Mouse (Mus musculus) T-helper 17 cell (primary cell): ENCODE measurements around the gene Rab23.
"Not testable (repeated sequence)": the region's sequence is repeated elsewhere in the genome, so short reads cannot be mapped to it uniquely, and the experiment has no call there.

Source experiments
- in situ Hi-C, 2 experiments: fragments of 300-600 bp; cut with MboI, MseI; formaldehyde crosslinking; loops; 1 replicate in 1 of 2; 2 replicates in 1 of 2; pipeline ENCODE4 v1.15.1; 2025; ENCODE audit warnings: high pct_unique_total_duplicates in 2 of 2

Gene Rab23

GRCm38 (mm10) chr1:33725086-33725485 is 5.4 kb downstream of the Rab23 start:
- in situ Hi-C loops, result no loop called here

DNA sequence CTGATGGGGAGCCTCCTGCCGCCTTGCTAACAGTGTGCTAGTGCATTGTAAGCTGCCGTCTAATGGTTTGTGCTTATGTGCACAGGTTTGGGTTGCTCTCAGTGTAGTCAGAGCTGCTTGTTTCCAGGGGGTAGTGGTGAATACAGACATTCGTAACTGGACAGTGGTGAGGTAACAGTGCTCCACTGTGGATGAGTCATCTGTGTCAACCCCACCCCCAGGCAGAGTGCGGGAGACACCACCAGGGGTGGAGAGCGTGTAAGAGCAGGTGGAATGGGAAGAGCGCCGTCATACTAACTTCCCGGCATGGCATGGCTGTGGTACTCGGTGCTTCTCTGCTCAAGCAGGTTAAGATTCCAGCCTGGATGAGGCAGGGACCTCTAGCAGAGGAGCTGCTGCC is 13.4 kb downstream of the Rab23 start:
- in situ Hi-C loops, result loop anchor here (5.0 kb wide), 1 partner anchor 51 kb away; no protein-coding TSS in a partner anchor

DNA sequence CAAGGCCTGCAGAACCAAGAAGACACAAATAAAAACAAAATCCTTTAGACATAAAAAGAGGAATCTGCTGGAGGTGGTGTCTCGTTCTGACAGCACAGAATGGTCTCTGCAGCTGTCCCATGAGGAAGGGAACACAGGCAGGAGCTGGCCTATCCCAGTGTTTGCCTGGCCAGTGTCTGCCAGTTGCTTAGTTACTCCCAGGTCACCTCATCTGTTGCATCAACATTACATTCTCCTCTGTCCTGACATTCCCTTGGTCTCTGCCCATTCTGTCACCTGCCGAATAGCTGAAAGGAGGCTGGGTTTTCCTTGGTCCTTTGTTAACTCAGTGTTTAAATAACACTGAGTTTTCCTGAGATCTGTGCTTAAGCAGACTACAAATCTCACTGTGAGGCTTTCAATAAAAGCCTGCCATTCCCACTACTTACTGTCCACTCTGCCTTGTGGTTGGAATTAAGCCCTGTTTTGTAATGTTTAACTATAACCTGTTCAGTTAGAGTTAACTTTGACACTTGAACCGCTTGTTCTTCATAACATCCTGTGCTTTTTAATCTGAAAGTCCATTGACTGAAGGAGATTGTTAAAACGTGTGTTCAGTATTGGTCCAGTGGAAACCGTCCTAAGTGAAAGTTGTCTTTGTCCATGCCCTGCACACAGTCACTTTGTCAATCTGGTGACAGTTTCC is 14.5 kb downstream of the Rab23 start:
- in situ Hi-C loops, result loop anchor here (5.0 kb wide), 1 partner anchor 52 kb away; no protein-coding TSS in a partner anchor

DNA sequence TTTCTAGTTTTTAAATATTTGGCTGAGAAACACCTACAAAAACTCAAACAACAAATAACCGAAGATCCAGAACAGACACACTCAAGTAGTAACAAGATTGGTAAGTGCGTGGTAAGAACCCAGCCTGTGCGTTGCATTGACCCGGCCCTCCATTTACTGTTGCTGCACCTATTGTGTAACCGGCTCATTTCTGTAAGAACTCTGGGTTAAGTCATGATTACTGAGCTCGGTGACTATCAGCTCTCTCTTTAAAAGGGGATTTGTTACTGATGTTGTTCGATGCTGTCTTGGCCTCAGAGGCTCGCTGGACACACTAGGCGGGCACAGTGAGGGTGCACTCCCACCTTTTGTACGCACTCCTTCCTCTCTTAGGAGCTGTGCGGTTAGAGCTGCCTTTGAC is 18.6 kb downstream of the Rab23 start:
- in situ Hi-C loops, result no loop called here

GRCm38 (mm10) chr1:33738681-33739278 is 19.1 kb downstream of the Rab23 start:
- in situ Hi-C loops, result no loop called here

DNA sequence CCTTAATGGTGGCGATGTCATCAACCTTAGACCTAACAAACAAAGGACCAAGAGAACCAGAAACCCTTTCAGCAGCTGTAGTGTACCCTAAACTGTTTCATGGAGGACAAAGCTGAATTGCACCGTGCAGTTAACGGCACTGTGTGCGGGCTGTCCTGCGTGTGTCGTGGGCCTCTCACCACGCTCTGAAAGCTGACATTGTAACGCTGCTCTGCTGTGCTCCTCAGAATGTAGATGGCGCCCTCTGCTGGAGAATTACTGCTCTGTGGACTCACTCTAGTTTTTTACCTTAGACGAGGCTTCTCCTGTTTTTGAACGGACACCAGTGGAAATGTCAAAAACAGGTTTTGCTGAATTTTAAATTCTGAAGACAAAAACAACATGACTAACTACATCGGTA is 19.6 kb downstream of the Rab23 start:
- in situ Hi-C loops, result no loop called here

- in situ Hi-C loops, result no loop called here
Measured at GRCm38 (mm10) chr1:33742903-33743302, 23.2 kb downstream of the Rab23 start.

GRCm38 (mm10) chr1:33744815-33745214 is 25.1 kb downstream of the Rab23 start:
- in situ Hi-C loops, result not testable (repeated sequence)

DNA sequence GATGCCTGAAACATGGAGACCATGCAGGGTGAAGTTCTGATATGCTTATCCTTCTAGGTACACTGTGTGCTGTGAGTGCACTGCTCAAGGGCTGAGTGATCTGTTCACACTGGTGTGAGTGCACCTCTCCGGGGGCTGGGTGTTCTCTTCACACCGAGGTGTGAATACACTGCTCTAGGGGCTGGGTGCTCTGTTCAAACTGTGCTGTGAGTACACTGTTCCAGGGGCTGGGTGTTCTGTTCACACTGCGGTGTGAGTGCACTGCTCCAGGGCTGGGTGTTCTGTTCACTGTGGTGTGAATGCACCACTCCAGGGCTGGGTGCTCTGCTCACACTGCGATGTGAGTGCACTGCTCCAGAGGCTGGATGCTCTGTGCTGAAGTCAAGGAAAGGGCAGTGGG is 26.2 kb downstream of the Rab23 start:
- in situ Hi-C loops, result no loop called here

- in situ Hi-C loops, result no loop called here
Measured at GRCm38 (mm10) chr1:33749109-33749508, 29.4 kb downstream of the Rab23 start.

GRCm38 (mm10) chr1:33749709-33750108 is 30.0 kb downstream of the Rab23 start:
- in situ Hi-C loops, result not testable (repeated sequence)

- in situ Hi-C loops, result no loop called here
Measured at GRCm38 (mm10) chr1:33751283-33751682, 31.6 kb downstream of the Rab23 start.

DNA sequence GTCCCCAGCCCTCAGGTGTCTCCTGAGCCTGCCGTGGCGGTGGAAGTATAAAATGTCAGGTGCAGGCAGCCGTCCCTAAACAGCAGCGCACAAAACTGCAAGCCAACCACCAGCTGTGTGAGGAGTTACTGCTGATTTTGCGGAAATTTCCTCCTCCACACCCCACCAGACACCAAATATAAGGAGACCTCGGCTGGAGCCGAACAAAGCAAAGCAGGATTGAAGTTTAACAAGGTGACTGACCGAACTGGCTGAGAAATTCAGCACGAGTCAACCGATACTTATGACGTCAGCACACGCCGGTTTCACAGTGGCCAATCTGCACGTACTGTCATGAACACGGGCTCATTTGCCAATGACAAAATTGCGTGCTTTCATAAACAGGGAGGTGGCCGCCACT is 34.4 kb downstream of the Rab23 start:
- in situ Hi-C loops, result no loop called here

DNA sequence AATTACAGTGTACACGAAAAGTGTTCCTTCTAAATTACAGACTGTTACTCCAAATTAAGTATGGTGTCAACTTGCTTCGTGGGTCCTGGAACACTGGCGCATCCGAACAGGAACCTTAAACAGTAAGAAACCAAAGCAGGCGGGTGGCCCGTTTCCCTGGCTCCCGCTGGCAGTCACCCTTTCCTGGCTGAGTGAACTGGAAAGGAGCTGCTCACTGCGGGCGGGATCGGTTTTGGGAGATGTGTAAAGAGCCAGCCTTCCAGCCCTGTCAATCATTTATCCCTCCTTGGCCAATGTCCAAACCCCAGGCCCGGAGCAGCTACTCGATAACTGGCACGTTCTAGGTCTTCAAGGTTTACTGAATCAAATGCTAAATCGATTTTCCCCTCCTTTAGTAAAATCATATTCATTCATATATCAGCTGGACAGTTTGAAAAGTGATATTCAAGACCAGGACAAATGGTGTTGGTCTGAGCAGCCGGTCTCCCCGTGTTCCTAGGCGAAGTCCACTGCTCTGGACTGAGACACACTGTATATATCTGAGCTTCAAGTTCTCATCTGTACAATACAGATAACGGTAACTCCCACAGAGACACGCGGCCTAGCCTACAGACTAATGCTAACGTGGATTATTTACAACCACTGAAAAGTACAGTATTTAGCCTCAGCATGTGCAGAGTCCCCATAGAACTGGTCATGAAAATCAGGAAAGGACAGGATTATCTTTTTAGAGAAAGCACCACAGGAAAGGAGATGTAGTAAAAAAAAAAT is 35.5 kb downstream of the Rab23 start:
- in situ Hi-C loops, result no loop called here

DNA sequence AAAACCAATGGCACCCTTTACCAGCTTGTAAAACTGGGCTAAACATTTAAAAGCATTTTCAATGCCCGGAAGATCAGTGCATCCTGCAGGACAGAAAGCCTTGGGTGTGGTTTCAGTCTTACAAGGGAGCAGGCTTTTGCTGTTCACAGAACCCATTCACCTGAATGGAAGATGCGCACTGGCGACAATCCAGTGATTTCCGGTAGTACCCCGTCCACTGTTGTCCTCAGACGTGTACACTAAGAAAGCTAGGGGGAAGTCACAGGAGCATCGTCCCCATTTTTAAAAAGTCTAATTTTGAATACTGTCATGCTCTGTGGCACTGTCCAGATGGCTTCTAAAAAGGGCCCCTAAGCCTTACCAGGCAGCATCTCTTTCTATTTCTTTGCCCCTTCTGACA is 36.1 kb downstream of the Rab23 start:
- in situ Hi-C loops, result no loop called here

DNA sequence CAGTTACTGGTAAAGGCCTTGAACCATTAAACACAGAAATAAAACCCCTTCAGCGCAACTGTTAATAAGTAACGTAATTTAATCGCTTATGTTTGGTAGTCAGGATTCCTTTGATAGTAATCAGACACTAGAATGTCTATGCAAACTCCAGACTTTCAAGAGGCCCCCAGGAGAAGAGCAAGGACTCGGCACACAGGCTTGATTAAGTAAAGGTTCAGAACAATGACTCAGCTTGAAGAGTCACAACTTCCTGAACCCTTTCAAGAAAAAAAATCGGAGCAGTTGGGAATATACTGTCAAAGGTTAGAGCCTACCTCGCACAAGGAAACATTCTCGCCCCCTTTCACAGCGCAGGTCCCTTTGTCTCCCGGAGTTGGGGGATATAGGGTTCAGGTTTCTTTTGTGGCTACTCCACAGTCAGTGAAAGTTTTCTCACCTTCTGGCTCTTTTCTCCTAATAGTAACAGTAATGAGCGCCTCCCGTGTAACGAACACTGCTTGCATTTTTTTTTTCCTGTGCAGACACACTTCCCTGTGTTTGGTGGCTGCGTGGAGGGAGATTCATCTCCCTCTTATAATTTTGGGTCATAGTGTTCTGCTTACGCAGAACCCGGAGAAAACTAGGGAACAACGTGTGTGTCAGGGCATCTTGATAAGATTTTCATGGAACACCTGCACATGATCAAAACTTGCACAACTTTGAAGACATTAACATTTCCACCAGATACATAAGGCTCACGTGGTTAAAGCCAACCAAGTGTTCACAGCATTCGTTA is 36.8 kb downstream of the Rab23 start:
- in situ Hi-C loops, result no loop called here

DNA sequence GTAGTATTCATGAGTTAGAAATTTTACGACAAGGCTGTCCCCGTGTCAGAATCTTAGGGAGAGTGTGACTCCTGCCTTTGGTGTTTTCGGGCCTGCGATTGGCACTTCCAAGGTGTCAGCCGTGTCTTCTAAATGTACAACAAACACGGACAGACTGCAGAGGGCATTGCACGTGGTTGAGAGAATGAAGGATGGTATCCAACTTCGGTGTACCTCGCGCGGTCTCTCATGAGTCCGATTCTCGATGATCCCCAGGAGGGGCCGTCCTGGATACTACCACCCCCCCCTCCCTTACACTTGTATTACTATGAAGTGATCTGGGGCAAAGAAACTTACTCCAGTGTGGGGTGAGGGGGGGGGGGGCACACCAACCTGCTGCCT is 37.3 kb downstream of the Rab23 start:
- in situ Hi-C loops, result no loop called here

GRCm38 (mm10) chr1:33757491-33758041 is 37.9 kb downstream of the Rab23 start, which contains the start of gene Bag2:
Gene Bag2 (minus strand): TSS chr1:33757795.
- in situ Hi-C loops, result no loop called here

GRCm38 (mm10) chr1:33758488-33758887 is 38.8 kb downstream of the Rab23 start:
- in situ Hi-C loops, result no loop called here

GRCm38 (mm10) chr1:33763826-33764225 is 44.1 kb downstream of the Rab23 start:
- in situ Hi-C loops, result no loop called here

DNA sequence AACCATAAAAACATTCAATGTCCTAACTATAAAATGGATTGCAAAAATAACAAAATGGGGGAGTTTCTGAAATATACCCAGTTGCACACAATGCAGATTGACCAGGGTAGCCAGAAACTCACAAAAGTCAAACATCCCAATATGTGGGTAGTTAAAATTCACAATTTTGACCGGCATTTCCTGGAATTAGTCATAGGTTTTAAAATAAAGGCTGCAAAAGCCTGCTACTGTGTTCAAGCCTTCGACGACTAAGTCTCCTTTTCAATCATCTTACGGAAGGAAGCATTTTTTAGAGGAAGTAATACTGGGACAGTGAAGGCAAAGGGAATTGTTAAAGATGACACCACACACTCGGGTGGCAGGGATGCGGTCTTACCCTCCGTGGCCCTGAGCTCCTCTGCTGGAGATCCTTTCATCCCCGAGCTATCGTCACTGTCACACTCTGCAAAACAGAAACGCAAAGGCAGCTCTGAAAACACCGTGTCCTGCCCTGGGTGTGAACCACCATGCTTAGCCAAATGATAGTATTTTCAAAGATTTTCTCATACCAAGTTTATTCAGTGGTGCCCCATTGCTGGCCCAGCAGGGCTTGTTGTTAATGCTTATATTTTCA is 45.9 kb downstream of the Rab23 start:
- in situ Hi-C loops, result no loop called here
